Mouse (Mus musculus) CH12.LX (cell line): ENCODE measurements around the gene D230025D16Rik. TPM values are rescaled to one million over a fixed set of nuclear protein-coding genes. Genes with fewer than 3 reads are reported as not detected.

Source experiments
- DNase-seq: peaks from one replicate; pipeline ENCODE4 v3.0.0-alpha.2; 2013; ENCODE audit errors: extremely low read depth
- H3K27ac ChIP-seq: 2 replicates; pipeline ENCODE4 v1.5.1; 2012; ENCODE audit warnings: low read depth, mild to moderate bottlenecking, control low read depth, moderate library complexity; ENCODE audit not compliant: insufficient read depth
- H3K27me3 ChIP-seq: replicated peaks from 2 replicates; pipeline ENCODE3; 2012; ENCODE audit warnings: inconsistent platforms
- H3K36me3 ChIP-seq, 2 experiments: replicated peaks in 1 of 2; 2 replicates each; pipeline versions ENCODE3 to v1.6.1; 2012; ENCODE audit warnings: inconsistent platforms in 1 of 2, low read length in 1 of 2, mild to moderate bottlenecking in 1 of 2, mixed read lengths in 1 of 2, moderate library complexity in 1 of 2; ENCODE audit not compliant: control insufficient read depth in 1 of 2, insufficient read depth in 1 of 2
- H3K4me1 ChIP-seq, 2 experiments: 2 replicates each; pipeline ENCODE4 v1.6.1; 2012; ENCODE audit warnings: inconsistent platforms in 1 of 2, moderate library complexity in 1 of 2; ENCODE audit not compliant: insufficient read depth in 2 of 2, control insufficient read depth in 1 of 2
- H3K4me2 ChIP-seq: 2 replicates; pipeline ENCODE4 v1.6.1; 2012; ENCODE audit warnings: low read depth, mild to moderate bottlenecking, control low read depth; ENCODE audit not compliant: poor library complexity, insufficient read depth, severe bottlenecking
- H3K4me3 ChIP-seq, 3 experiments: fragments of 150-350 bp in 1 of 3; sonication (generic) in 1 of 3; replicated peaks in 1 of 3; 2 replicates each; pipeline versions ENCODE3 to v1.5.1; 2011 to 2012; ENCODE audit warnings: low read depth in 2 of 3, low read length in 2 of 3, mild to moderate bottlenecking in 2 of 3, moderate library complexity in 2 of 3, control low read depth in 1 of 3, improper control_type of control experiment in 1 of 3, inconsistent platforms in 1 of 3, mixed read lengths in 1 of 3; ENCODE audit not compliant: poor library complexity in 1 of 3
- H3K79me2 ChIP-seq: replicated peaks from 2 replicates; pipeline ENCODE4 v1.6.1; 2012; ENCODE audit warnings: mild to moderate bottlenecking, moderate library complexity; ENCODE audit not compliant: control insufficient read depth, poor library complexity, insufficient read depth, severe bottlenecking; ENCODE audit errors: extremely low read depth
- H3K9ac ChIP-seq: 2 replicates; pipeline ENCODE4 v1.6.1; 2012; ENCODE audit warnings: low read depth, mild to moderate bottlenecking, control low read depth, moderate library complexity; ENCODE audit not compliant: insufficient read depth
- H3K9me3 ChIP-seq: replicated peaks from 2 replicates; pipeline ENCODE3; 2012; ENCODE audit warnings: low read length, inconsistent platforms, mixed read lengths
- BHLHE40 ChIP-seq: IDR thresholded peaks from 2 replicates; pipeline ENCODE4 v1.6.1; 2011; ENCODE audit warnings: mild to moderate bottlenecking, low read depth, low read length, improper control_type of control experiment
- CHD1 ChIP-seq: IDR thresholded peaks from 2 replicates; pipeline ENCODE4 v1.6.1; 2012; ENCODE audit warnings: low read depth, low read length, improper control_type of control experiment, inconsistent platforms
- CTCF ChIP-seq, 2 experiments: IDR thresholded peaks in 1 of 2; conservative IDR thresholded peaks in 1 of 2; 2 replicates each; pipeline ENCODE4 v1.5.1; 2011 to 2012; ENCODE audit warnings: low read depth in 2 of 2, low read length in 2 of 2, improper control_type of control experiment in 1 of 2, inconsistent platforms in 1 of 2, mild to moderate bottlenecking in 1 of 2, moderate library complexity in 1 of 2
- E2F4 ChIP-seq: IDR thresholded peaks from 2 replicates; pipeline ENCODE4 v1.6.1; 2011; ENCODE audit warnings: low read depth, low read length, improper control_type of control experiment; ENCODE audit not compliant: insufficient replicate concordance
- EP300 ChIP-seq: IDR thresholded peaks from 2 replicates; pipeline ENCODE4 v1.6.1; 2011; ENCODE audit warnings: low read length, improper control_type of control experiment
- ETS1 ChIP-seq: conservative IDR thresholded peaks from 2 replicates; pipeline ENCODE4 v1.6.1; 2012; ENCODE audit warnings: low read depth, mild to moderate bottlenecking, inconsistent platforms, low read length, improper control_type of control experiment, moderate library complexity
- GABPA ChIP-seq: IDR thresholded peaks from 2 replicates; pipeline ENCODE4 v1.6.1; 2012; ENCODE audit warnings: low read depth, low read length, improper control_type of control experiment, inconsistent platforms; ENCODE audit not compliant: insufficient replicate concordance
- JUN ChIP-seq: IDR thresholded peaks from 2 replicates; pipeline ENCODE4 v1.6.1; 2011; ENCODE audit warnings: low read depth, mild to moderate bottlenecking, low read length, improper control_type of control experiment, moderate library complexity; ENCODE audit not compliant: insufficient read depth
- MAX ChIP-seq: IDR thresholded peaks from 2 replicates; pipeline ENCODE4 v1.6.1; 2011; ENCODE audit warnings: low read length, improper control_type of control experiment
- MAZ ChIP-seq: IDR thresholded peaks from 2 replicates; pipeline ENCODE4 v1.6.1; 2012; ENCODE audit warnings: low read depth, mild to moderate bottlenecking, inconsistent platforms, low read length, improper control_type of control experiment, moderate library complexity
- MYC ChIP-seq: IDR thresholded peaks from 2 replicates; pipeline ENCODE4 v1.6.1; 2011; ENCODE audit warnings: low read depth, mild to moderate bottlenecking, improper control_type of control experiment, low read length
- NELFE ChIP-seq: IDR thresholded peaks from 2 replicates; pipeline ENCODE4 v1.6.1; 2011; ENCODE audit warnings: low read depth, low read length, improper control_type of control experiment
- POLR2A ChIP-seq: IDR thresholded peaks from 2 replicates; pipeline ENCODE4 v1.6.1; 2011; ENCODE audit warnings: low read depth, mild to moderate bottlenecking, improper control_type of control experiment, low read length
- POLR2AphosphoS2 ChIP-seq: IDR thresholded peaks from 2 replicates; pipeline ENCODE4 v1.6.1; 2011; ENCODE audit warnings: low read depth, low read length, improper control_type of control experiment
- RAD21 ChIP-seq: IDR thresholded peaks from 2 replicates; pipeline ENCODE4 v1.6.1; 2011; ENCODE audit warnings: low read depth, mild to moderate bottlenecking, low read length, improper control_type of control experiment, moderate library complexity
- SIN3A ChIP-seq: IDR thresholded peaks from 2 replicates; pipeline ENCODE4 v1.6.1; 2012; ENCODE audit warnings: low read length, improper control_type of control experiment, inconsistent platforms
- SMC3 ChIP-seq: IDR thresholded peaks from 2 replicates; pipeline ENCODE4 v1.6.1; 2011; ENCODE audit warnings: low read depth, low read length, improper control_type of control experiment
- TBP ChIP-seq: conservative IDR thresholded peaks from 2 replicates; pipeline ENCODE4 v1.6.1; 2011; ENCODE audit warnings: low read depth, low read length, improper control_type of control experiment
- UBTF ChIP-seq: IDR thresholded peaks from 2 replicates; pipeline ENCODE4 v1.6.1; 2012; ENCODE audit warnings: low read depth, mild to moderate bottlenecking, inconsistent platforms, low read length, improper control_type of control experiment, moderate library complexity
- USF2 ChIP-seq: conservative IDR thresholded peaks from 2 replicates; pipeline ENCODE4 v1.6.1; 2011; ENCODE audit warnings: low read depth, low read length, improper control_type of control experiment
- ZMIZ1 ChIP-seq: IDR thresholded peaks from 2 replicates; pipeline ENCODE4 v1.6.1; 2012; ENCODE audit warnings: low read depth, mild to moderate bottlenecking, inconsistent platforms, low read length, improper control_type of control experiment
- dilution Hi-C: fragments of 300-500 bp; cut with MboI; formaldehyde crosslinking; loops from 2 replicates; pipeline ENCODE4 v1.14.3; 2020; ENCODE audit warnings: low sequenced_read_pairs; ENCODE audit not compliant: extremely low pct_unique_long_range_greater_than_20kb, extremely low pct_ligation_motif_present
- in situ Hi-C: fragments of 300-500 bp; cut with MboI; formaldehyde crosslinking; loops from 3 replicates; pipeline ENCODE4 v1.14.3; 2019; ENCODE audit warnings: low sequenced_read_pairs, low pct_ligation_motif_present, low pct_unique_long_range_greater_than_20kb, mixed read lengths
- polyA plus RNA-seq: library from polyadenylated mRNA; unstranded; fragments of >175 nt; gene quantifications from 2 replicates; pipeline ENCODE4 v1.2.1, GENCODE M21; 2012; ENCODE audit warnings: low read depth; ENCODE audit not compliant: insufficient read length
- total RNA-seq, 2 experiments: library from RNA; depleted of rRNA; stranded (reverse); fragments of 300-350 nt in 1 of 2; fragments of >200 nt in 1 of 2; gene quantifications; 2 replicates each; pipeline ENCODE4 v1.2.3; 2012 to 2014

D230025D16Rik gene
- total and polyA plus RNA-seq, 3 experiments: 10.7 to 21.5 (median 14.0) TPM

GRCm38 (mm10) chr8:105280567-105280966 lies 55.6 kb downstream of the D230025D16Rik start:
- DNase-seq: no peak
- in situ Hi-C loops: loop anchor here (10.0 kb wide), 1 partner anchor 156 kb away; no protein-coding TSS in a partner anchor
- no peak overlapping the region for H3K27ac ChIP-seq
- no peak overlapping the region for H3K4me2 ChIP-seq
- dilution Hi-C loops: no loop called here
- TF ChIP-seq SIN3A: no peak
- TF ChIP-seq MAZ: no peak
- TF ChIP-seq EP300: no peak
- no peak for TF ChIP-seq CTCF (conservative IDR thresholded peaks at IDR 0.05 in 1 of 2, IDR thresholded peaks at IDR 0.05 in 1 of 2; ENCODE audit: low read depth in 2 of 2, low read length in 2 of 2)
- TF ChIP-seq TBP: no peak
- no peak for TF ChIP-seq UBTF
- TF ChIP-seq POLR2AphosphoS2: no peak
- no peak for TF ChIP-seq RAD21
- TF ChIP-seq JUN: no peak
- no peak for TF ChIP-seq MAX
- TF ChIP-seq, all 38 proteins: peak for 0
- H3K36me3 ChIP-seq: peaks cover 13 to 67% of the 10 kb centered on the region in 2 experiments
- no peak overlapping the region for H3K4me3 ChIP-seq
- H3K9ac ChIP-seq: no peak overlapping the region
- peaks cover 0 to 2% of the 10 kb centered on the region in 2 experiments; a peak in 1 of 4 replicates for H3K4me1 ChIP-seq
- H3K27me3 ChIP-seq: no peaks in the 10 kb centered on the region
- no peaks in the 10 kb centered on the region for H3K79me2 ChIP-seq
- no peaks in the 10 kb centered on the region for H3K9me3 ChIP-seq

GRCm38 (mm10) chr8:105281821-105282220 lies 56.9 kb downstream of the D230025D16Rik start:
- Histone ChIP-seq H3K36me3 (peaks cover 13 to 71% of the 10 kb centered on the region in 2 experiments), H3K4me2 (no peak overlapping the region), H3K9ac (no peak overlapping the region), H3K27ac (no peak overlapping the region), H3K4me1 (peaks cover 2 to 6% of the 10 kb centered on the region in 2 experiments; a peak in 3 of 4 replicates), H3K79me2 (no peaks in the 10 kb centered on the region), H3K27me3 (no peaks in the 10 kb centered on the region), H3K9me3 (no peaks in the 10 kb centered on the region), H3K4me3 (no peak overlapping the region)
- dilution Hi-C loops (no loop called here), in situ Hi-C loops (loop anchor here (10.0 kb wide), 1 partner anchor 157 kb away; no protein-coding TSS in a partner anchor)
- TF ChIP-seq E2F4: no peak
- TF ChIP-seq CHD1: no peak
- TF ChIP-seq NELFE: no peak
- TF ChIP-seq CTCF (conservative IDR thresholded peaks at IDR 0.05 in 1 of 2, IDR thresholded peaks at IDR 0.05 in 1 of 2; ENCODE audit: low read depth in 2 of 2, low read length in 2 of 2): no peak
- no peak for TF ChIP-seq POLR2A
- no peak for TF ChIP-seq SIN3A
- TF ChIP-seq ZMIZ1: no peak
- no peak for TF ChIP-seq GABPA
- no peak for TF ChIP-seq SMC3
- no peak for TF ChIP-seq BHLHE40
- no peak for TF ChIP-seq MAZ
- no peak for TF ChIP-seq MYC
- no peak for TF ChIP-seq ETS1
- TF ChIP-seq USF2: no peak
- DNase-seq: no peak
